ENCODE assay signal across 8 mouse cellular contexts in genomic region chr9:65578801-65579249, GRCm38 (mm10). TPM values are rescaled to one million over a fixed set of nuclear protein-coding genes. Genes with fewer than 3 reads are reported as not detected.
A peak's percentile ranks its signal among the peaks of the same experiment; 100 is the strongest.
DNase-seq lines count a peak whose midpoint lies in the region; ATAC-seq and TF ChIP-seq lines count a peak whose summit lies in the region.

No protein-coding gene starts in this region.

- no peak for TF ChIP-seq POLR2A in cerebellum, adult 2 months (IDR thresholded peaks at IDR 0.05; ENCODE audit: borderline replicate concordance, insufficient read depth, low read length)
- no peak for TF ChIP-seq POLR2A in myocyte (IDR thresholded peaks at IDR 0.05; ENCODE audit: insufficient read length, low read depth)

- peaks cover 44% of the 10 kb centered on the region for H3K79me2 ChIP-seq in myocyte (ENCODE audit: control insufficient read depth, insufficient read depth)

- intact Hi-C loops in left cerebral cortex, postnatal 4 days (cut with DNase I): no loop called here

- no peaks in the 10 kb centered on the region for H3K36me3 ChIP-seq in forebrain, embryonic 12.5 days (replicated peaks)
- H3K36me3 ChIP-seq in hindbrain, embryonic 15.5 days: no peaks in the 10 kb centered on the region
- H3K36me3 ChIP-seq in liver, embryonic 12.5 days: peaks cover 30% of the 10 kb centered on the region
- peaks cover 4% of the 10 kb centered on the region for H3K36me3 ChIP-seq in myocyte (ENCODE audit: control insufficient read depth, insufficient read depth)

- peak overlapping the region; percentile 67 for H3ac ChIP-seq in myocyte (ENCODE audit: control insufficient read depth, insufficient read length)

- H3K4me2 ChIP-seq in forebrain, embryonic 12.5 days: peak overlapping the region; percentile 64
- peak overlapping the region; percentile 77 for H3K4me2 ChIP-seq in hindbrain, embryonic 15.5 days
- peak overlapping the region; percentile 83 for H3K4me2 ChIP-seq in liver, embryonic 12.5 days
- peak overlapping the region; percentile 87 for H3K4me2 ChIP-seq in myocyte (ENCODE audit: low read depth)

- TF ChIP-seq CTCF in cerebellum, adult 2 months (IDR thresholded peaks at IDR 0.05; ENCODE audit: borderline replicate concordance, insufficient read depth, low read depth, low read length): no peak

- H3K9ac ChIP-seq in forebrain, embryonic 12.5 days: peak overlapping the region; percentile 29; the same call in 1 of the 2 replicates
- no peak overlapping the region for H3K9ac ChIP-seq in hindbrain, embryonic 15.5 days
- H3K9ac ChIP-seq in liver, embryonic 12.5 days: peak overlapping the region; percentile 96

- H3K4me3 ChIP-seq in cerebellum, adult 2 months (replicated peaks; ENCODE audit: insufficient read depth, low read depth, low read length): peak overlapping the region; percentile 38
- peak overlapping the region; percentile 58 for H3K4me3 ChIP-seq in forebrain, embryonic 12.5 days (replicated peaks)
- peak overlapping the region; percentile 53; the same call in 1 of the 2 replicates for H3K4me3 ChIP-seq in hindbrain, embryonic 15.5 days
- peak overlapping the region; percentile 92 for H3K4me3 ChIP-seq in liver, embryonic 12.5 days
- peak overlapping the region; percentile 70 for H3K4me3 ChIP-seq in myocyte

- no peaks in the 10 kb centered on the region for H3K9me3 ChIP-seq in forebrain, embryonic 12.5 days
- H3K9me3 ChIP-seq in hindbrain, embryonic 15.5 days: no peaks in the 10 kb centered on the region
- H3K9me3 ChIP-seq in liver, embryonic 12.5 days (replicated peaks): no peaks in the 10 kb centered on the region

- no peak for DNase-seq in cerebellum, adult 2 months
- DNase-seq in cerebellum, adult 9-11 months: no peak
- DNase-seq in retina, postnatal 1 day: no peak
- no peak for DNase-seq in left cerebral cortex, postnatal 4 days

- WGBS in cerebellum, adult 2 months: 66% methylated on average over 9 of the region's 9 CpGs
- WGBS in forebrain, embryonic 12.5 days: 63% methylated on average over 9 of the region's 9 CpGs
- WGBS in hindbrain, embryonic 15.5 days: 56% methylated on average over 9 of the region's 9 CpGs
- WGBS in liver, embryonic 12.5 days (ENCODE audit: insufficient replicate concordance): 8% methylated on average over 9 of the region's 9 CpGs

- H3K4me1 ChIP-seq in cerebellum, adult 2 months (ENCODE audit: control insufficient read depth, insufficient read depth, low read length): no peaks in the 10 kb centered on the region; the same call in 1 of the 2 replicates
- H3K4me1 ChIP-seq in forebrain, embryonic 12.5 days: peaks cover 41% of the 10 kb centered on the region
- peaks cover 34% of the 10 kb centered on the region for H3K4me1 ChIP-seq in hindbrain, embryonic 15.5 days (replicated peaks)
- peaks cover 72% of the 10 kb centered on the region for H3K4me1 ChIP-seq in liver, embryonic 12.5 days

- no peak for ATAC-seq in forebrain, embryonic 12.5 days (ENCODE audit: low FRiP score)
- ATAC-seq in hindbrain, embryonic 15.5 days (ENCODE audit: low FRiP score, low read depth): no peak
- ATAC-seq in liver, embryonic 12.5 days: no peak

- H3K27ac ChIP-seq in cerebellum, adult 2 months (ENCODE audit: insufficient read depth, low read length): no peak overlapping the region
- no peak overlapping the region for H3K27ac ChIP-seq in forebrain, embryonic 12.5 days
- H3K27ac ChIP-seq in hindbrain, embryonic 15.5 days (replicated peaks): no peak overlapping the region
- peak overlapping the region; percentile 90 for H3K27ac ChIP-seq in liver, embryonic 12.5 days

- H3K27me3 ChIP-seq in cerebellum, adult 2 months (ENCODE audit: control insufficient read depth, insufficient read depth, low read length): no peaks in the 10 kb centered on the region
- no peaks in the 10 kb centered on the region for H3K27me3 ChIP-seq in forebrain, embryonic 12.5 days
- no peaks in the 10 kb centered on the region for H3K27me3 ChIP-seq in hindbrain, embryonic 15.5 days
- H3K27me3 ChIP-seq in liver, embryonic 12.5 days (replicated peaks): no peaks in the 10 kb centered on the region
- no peaks in the 10 kb centered on the region for H3K27me3 ChIP-seq in myocyte (ENCODE audit: control insufficient read depth, insufficient read depth, insufficient read length)

TF ChIP-seq in myocyte, 11 proteins besides CTCF, POLR2A, EP300 and RAD21:
- TF ChIP-seq SRF (IDR thresholded peaks at IDR 0.05; ENCODE audit: control insufficient read depth, insufficient read length, low read depth): no peak
- no peak for TF ChIP-seq POLR2AphosphoS2 (IDR thresholded peaks at IDR 0.05; ENCODE audit: insufficient read length, low read depth)
- no peak for TF ChIP-seq MYOG (IDR thresholded peaks at IDR 0.05; ENCODE audit: control insufficient read depth in 1 of 3, insufficient read depth in 1 of 3, insufficient read length in 2 of 3, low read depth in 2 of 3)
- no peak for TF ChIP-seq E2F4 (IDR thresholded peaks at IDR 0.05; ENCODE audit: insufficient read depth)
- TF ChIP-seq REST (IDR thresholded peaks at IDR 0.05; ENCODE audit: insufficient read depth, insufficient read length): no peak
- TF ChIP-seq USF1 (IDR thresholded peaks at IDR 0.05; ENCODE audit: low read depth): no peak
- no peak for TF ChIP-seq CEBPB (IDR thresholded peaks at IDR 0.05; ENCODE audit: insufficient read depth, poor library complexity, severe bottlenecking)

RNA-seq across cellular contexts. Expression of gene Plekho2, which starts 1.0 kb away (rescaled TPM):
- 27.3 and 28.5 TPM in 2 replicates for polyA plus RNA-seq in cerebellum, adult 2 months (2012; rRNA removed)
- polyA plus RNA-seq in forebrain, embryonic 12.5 days (2016; fragmentation: Nextera tagmentation; extraction: Ambion mirVana): 9.0 and 9.1 TPM in 2 replicates
- polyA plus RNA-seq in hindbrain, embryonic 15.5 days (2015; fragmentation: Nextera tagmentation; extraction: Ambion mirVana): 6.8 and 8.0 TPM in 2 replicates
- 37.2 and 39.1 TPM in 2 replicates for polyA plus RNA-seq in liver, embryonic 12.5 days (2016; fragmentation: Nextera tagmentation; extraction: Ambion mirVana)
- polyA plus RNA-seq in myocyte (2012; fragmentation: generic; extraction: Trizol): 14.6 TPM
- total RNA-seq in left cerebral cortex, postnatal 4 days (2021): 1 to 10 TPM; 6.1 to 7.0 TPM

RNA-seq across cellular contexts. Expression of gene Pif1, which starts 8.1 kb away (rescaled TPM):
- polyA plus RNA-seq in cerebellum, adult 2 months (2012; rRNA removed): 0.11 and 0.14 TPM in 2 replicates
- polyA plus RNA-seq in forebrain, embryonic 12.5 days (2016; fragmentation: Nextera tagmentation; extraction: Ambion mirVana): 28.8 and 33.7 TPM in 2 replicates
- polyA plus RNA-seq in hindbrain, embryonic 15.5 days (2015; fragmentation: Nextera tagmentation; extraction: Ambion mirVana): 3.6 and 4.5 TPM in 2 replicates
- polyA plus RNA-seq in liver, embryonic 12.5 days (2016; fragmentation: Nextera tagmentation; extraction: Ambion mirVana): 16.1 and 17.4 TPM in 2 replicates
- polyA plus RNA-seq in myocyte (2012; fragmentation: generic; extraction: Trizol): 6.9 TPM
- total RNA-seq in left cerebral cortex, postnatal 4 days (2021): 1 to 10 TPM; 1.7 to 1.9 TPM

RNA-seq across cellular contexts. Expression of gene Rbpms2, which starts 50.6 kb away (rescaled TPM):
- polyA plus RNA-seq in cerebellum, adult 2 months (2012; rRNA removed): 8.8 and 10.7 TPM in 2 replicates
- 9.9 and 10.5 TPM in 2 replicates for polyA plus RNA-seq in forebrain, embryonic 12.5 days (2016; fragmentation: Nextera tagmentation; extraction: Ambion mirVana)
- 4.1 and 4.9 TPM in 2 replicates for polyA plus RNA-seq in hindbrain, embryonic 15.5 days (2015; fragmentation: Nextera tagmentation; extraction: Ambion mirVana)
- 19.2 and 19.3 TPM in 2 replicates for polyA plus RNA-seq in liver, embryonic 12.5 days (2016; fragmentation: Nextera tagmentation; extraction: Ambion mirVana)
- polyA plus RNA-seq in myocyte (2012; fragmentation: generic; extraction: Trizol): 32.1 TPM
- 1 to 10 TPM; 1.8 to 2.4 TPM for total RNA-seq in left cerebral cortex, postnatal 4 days (2021)

RNA-seq across cellular contexts. Expression of gene Ankdd1a, which starts 58.8 kb away (rescaled TPM):
- 0.79 and 1.1 TPM in 2 replicates for polyA plus RNA-seq in cerebellum, adult 2 months (2012; rRNA removed)
- 0.18 and 0.28 TPM in 2 replicates for polyA plus RNA-seq in forebrain, embryonic 12.5 days (2016; fragmentation: Nextera tagmentation; extraction: Ambion mirVana)
- 1.1 and 1.3 TPM in 2 replicates for polyA plus RNA-seq in hindbrain, embryonic 15.5 days (2015; fragmentation: Nextera tagmentation; extraction: Ambion mirVana)
- polyA plus RNA-seq in liver, embryonic 12.5 days (2016; fragmentation: Nextera tagmentation; extraction: Ambion mirVana): not detected in 2 replicates
- 0.02 TPM for polyA plus RNA-seq in myocyte (2012; fragmentation: generic; extraction: Trizol)
- total RNA-seq in left cerebral cortex, postnatal 4 days (2021): 1 to 10 TPM; 1.3 to 2.1 TPM

Comparison
In these comparisons a context has a peak if more than half of its experiments do, and no peak if none do; other contexts are left out.
1. H3K4me3 ChIP-seq: peak in every context shown above with its lines; median percentile 92 in liver, embryonic 12.5 days; 70 in myocyte; 58 in forebrain, embryonic 12.5 days; 53 in hindbrain, embryonic 15.5 days; 38 in cerebellum, adult 2 months.